Mouse (Mus musculus): ENCODE data around the gene Arl2bp.

The Arl2bp gene

DNA sequence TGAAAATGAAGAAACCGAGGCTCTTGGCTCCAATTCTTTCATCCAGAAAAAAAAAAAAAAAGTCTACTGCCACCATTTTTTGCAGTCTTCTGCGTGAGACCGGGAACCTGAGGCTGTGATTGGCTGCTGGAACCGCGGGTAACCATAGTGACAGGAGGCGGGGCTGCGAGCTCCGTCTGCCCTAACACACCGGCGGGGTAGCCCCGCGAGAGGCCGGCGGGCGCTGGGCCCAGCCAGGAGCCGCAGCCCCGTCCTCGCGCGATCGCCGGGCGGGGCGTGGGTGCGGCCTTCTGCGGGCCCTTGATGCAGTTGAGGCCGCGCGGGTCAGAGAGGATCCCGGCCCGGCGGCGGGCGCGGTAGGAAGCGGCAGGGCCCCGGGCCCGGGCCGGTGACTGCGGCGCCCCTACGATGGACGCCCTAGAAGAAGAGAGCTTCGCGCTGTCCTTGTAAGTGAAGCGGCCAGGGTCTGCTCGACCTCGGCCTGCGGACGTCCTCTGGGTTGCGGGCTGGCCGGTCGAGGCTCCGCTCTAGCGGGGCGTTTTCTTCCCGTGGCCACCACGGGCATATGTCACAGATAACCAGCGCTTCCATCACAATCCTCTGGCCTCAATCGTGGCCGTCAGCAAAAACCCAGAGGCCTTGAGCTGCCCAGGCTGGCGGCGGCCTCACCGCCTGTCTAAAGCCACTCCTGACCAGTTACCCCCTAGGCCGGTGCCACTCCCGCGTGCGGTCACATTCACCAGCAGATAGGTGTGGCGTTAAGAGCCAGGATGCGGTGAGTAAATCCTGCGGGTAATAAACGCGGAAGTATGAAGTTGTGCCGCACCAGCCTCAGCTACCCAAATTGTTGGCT lies at the start of gene Arl2bp:
TSS of gene Arl2bp (plus strand) at position 145 of the 853 bp plus-strand sequence.
- ChIA-PET CTCF (interaction anchor here (0.6 to 1.2 kb wide), 6 partner anchors 9 to 462 kb away, joined by 3 to 6 read pairs (median 4); no protein-coding TSS in a partner anchor), POLR2A (interaction anchor here (0.6 to 2.2 kb wide), 33 partner anchors 9 to 514 kb away, joined by 3 to 15 read pairs (median 3); partner anchors contain the start of genes Fam192a (in 2 of the 4), Rspry1 (in 2 of the 4), Cpne2 (in 1 of the 4) and Cx3cl1 (in 1 of the 4))

DNA sequence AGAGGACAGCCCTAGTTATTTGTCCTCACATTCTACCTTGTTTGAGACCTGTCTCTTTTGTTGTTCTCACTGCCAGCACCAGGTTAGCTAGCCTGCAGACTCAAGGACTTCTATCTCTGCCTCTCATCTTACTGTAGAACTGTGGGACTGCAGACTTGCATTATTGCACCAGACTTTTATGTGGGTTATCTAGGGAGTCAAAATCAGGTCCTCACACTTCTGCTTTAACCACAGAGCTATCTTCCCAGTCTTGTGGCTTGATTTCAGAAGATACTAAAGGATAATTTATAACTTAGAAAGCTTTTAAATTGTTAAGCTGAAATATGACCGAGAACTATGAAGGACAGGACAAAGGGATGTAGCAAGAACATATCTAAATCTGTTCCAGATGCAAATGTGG lies 41.5 kb upstream of the Arl2bp start:
- POLR2A ChIA-PET: interaction anchor here in 1 of 4 experiments (1.0 kb wide), 1 partner anchor 15 kb away, joined by 3 read pairs; no protein-coding TSS in a partner anchor
- CTCF ChIA-PET: no interaction called here

GRCm38 (mm10) chr8:94633564-94634194 lies 32.7 kb upstream of the Arl2bp start:
- CTCF ChIA-PET: no interaction called here
- POLR2A ChIA-PET: interaction anchor here in 1 of 4 experiments (1.3 kb wide), 1 partner anchor 32 kb away, joined by 3 read pairs; the partner anchor contains the start of genes Fam192a and Rspry1

DNA sequence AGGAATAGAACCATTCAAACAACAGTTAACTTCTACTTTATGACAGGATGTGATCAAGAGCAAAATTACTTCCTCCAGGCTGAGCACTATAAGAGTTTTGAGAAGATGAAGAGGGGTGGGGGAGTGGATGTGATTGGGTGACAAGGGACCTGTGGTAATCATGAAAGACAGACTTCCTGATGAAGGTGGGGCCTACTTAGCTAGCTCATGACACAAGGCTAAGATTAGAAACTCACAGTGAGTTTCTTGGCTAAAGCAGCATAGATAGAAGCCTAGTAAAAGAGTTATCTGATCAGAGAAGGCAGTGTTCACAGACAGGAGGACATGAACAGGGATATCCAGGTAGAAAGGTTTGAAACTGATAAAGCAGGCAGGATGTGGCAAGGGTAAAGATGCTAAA lies 32.2 kb upstream of the Arl2bp start:
- ChIA-PET POLR2A (interaction anchor here in 1 of 4 experiments (1.3 kb wide), 1 partner anchor 33 kb away, joined by 3 read pairs; the partner anchor contains the start of genes Fam192a and Rspry1), CTCF (no interaction called here)

- POLR2A ChIA-PET: interaction anchor here in 1 of 4 experiments (0.6 to 0.8 kb wide), 2 partner anchors 365 to 391 kb away, joined by 4 read pairs; no protein-coding TSS in a partner anchor
- CTCF ChIA-PET: no interaction called here
These were observed 25.2 kb upstream of the Arl2bp start for GRCm38 (mm10) chr8:94641183-94641582.

GRCm38 (mm10) chr8:94641938-94642337 lies 24.5 kb upstream of the Arl2bp start:
- ChIA-PET CTCF (no interaction called here), POLR2A (no interaction called here)

- ChIA-PET CTCF (no interaction called here), POLR2A (no interaction called here)
These were observed 21.2 kb upstream of the Arl2bp start for GRCm38 (mm10) chr8:94645202-94645601.

- CTCF ChIA-PET: no interaction called here
These were observed 20.2 kb upstream of the Arl2bp start for GRCm38 (mm10) chr8:94646165-94646564.

GRCm38 (mm10) chr8:94649496-94649895 lies 16.9 kb upstream of the Arl2bp start:
- POLR2A ChIA-PET: interaction anchor here in 2 of 4 experiments (0.7 to 2.3 kb wide), 2 partner anchors 11 to 17 kb away, joined by 3 to 10 read pairs; no protein-coding TSS in a partner anchor
- CTCF ChIA-PET: interaction anchor here in 2 of 4 experiments (1.0 to 1.2 kb wide), 2 partner anchors 12 to 157 kb away, joined by 3 read pairs; no protein-coding TSS in a partner anchor

More at GRCm38 (mm10) chr8:94646165-94646564, 20.2 kb upstream of the Arl2bp start:
- POLR2A ChIA-PET: interaction anchor here in 1 of 4 experiments (0.5 kb wide), 1 partner anchor 259 kb away, joined by 4 read pairs; no protein-coding TSS in a partner anchor

- CTCF ChIA-PET: interaction anchor here in 1 of 4 experiments (0.6 kb wide), 2 partner anchors 49 to 64 kb away, joined by 3 to 6 read pairs; no protein-coding TSS in a partner anchor
- POLR2A ChIA-PET: interaction anchor here in 1 of 4 experiments (0.6 kb wide), 1 partner anchor 171 kb away, joined by 3 read pairs; no protein-coding TSS in a partner anchor
These were observed 13.4 kb upstream of the Arl2bp start for GRCm38 (mm10) chr8:94652951-94653350.

- POLR2A ChIA-PET: no interaction called here
- CTCF ChIA-PET: interaction anchor here in 2 of 4 experiments (0.5 to 0.7 kb wide), 2 partner anchors 292 to 648 kb away, joined by 8 to 10 read pairs; no protein-coding TSS in a partner anchor
These were observed 11.4 kb upstream of the Arl2bp start for GRCm38 (mm10) chr8:94654994-94655393.

DNA sequence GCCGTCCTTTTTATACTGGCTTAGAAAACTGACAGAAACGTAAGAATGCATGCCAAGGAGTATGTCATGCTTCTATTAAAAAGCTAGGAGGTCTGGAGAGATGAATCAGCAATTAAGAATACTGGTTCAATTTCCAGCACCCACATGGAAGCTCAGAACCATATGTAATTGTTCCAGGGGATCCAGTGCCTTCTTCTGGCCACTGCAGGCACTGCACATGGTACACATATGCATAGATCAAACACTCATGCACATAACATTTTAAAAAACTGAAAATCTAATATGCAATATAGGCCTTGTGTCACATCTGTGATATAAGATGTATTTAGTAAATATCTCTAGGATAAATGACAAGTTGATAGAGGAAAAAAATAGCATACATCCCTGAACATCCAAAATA lies 8.4 kb upstream of the Arl2bp start:
- POLR2A ChIA-PET: interaction anchor here in 1 of 4 experiments (0.6 kb wide), 1 partner anchor 8 kb away, joined by 9 read pairs; the partner anchor contains the start of gene Arl2bp
- CTCF ChIA-PET: interaction anchor here in 2 of 4 experiments (0.5 to 1.5 kb wide), 4 partner anchors 8 to 166 kb away, joined by 3 to 15 read pairs (median 4); partner anchors contain the start of gene Arl2bp (in 1 of the 2)

GRCm38 (mm10) chr8:94660418-94660817 lies 6.0 kb upstream of the Arl2bp start:
- POLR2A ChIA-PET: interaction anchor here in 1 of 4 experiments (0.6 to 2.5 kb wide), 2 partner anchors 11 to 470 kb away, joined by 3 to 10 read pairs; no protein-coding TSS in a partner anchor
- CTCF ChIA-PET: no interaction called here

DNA sequence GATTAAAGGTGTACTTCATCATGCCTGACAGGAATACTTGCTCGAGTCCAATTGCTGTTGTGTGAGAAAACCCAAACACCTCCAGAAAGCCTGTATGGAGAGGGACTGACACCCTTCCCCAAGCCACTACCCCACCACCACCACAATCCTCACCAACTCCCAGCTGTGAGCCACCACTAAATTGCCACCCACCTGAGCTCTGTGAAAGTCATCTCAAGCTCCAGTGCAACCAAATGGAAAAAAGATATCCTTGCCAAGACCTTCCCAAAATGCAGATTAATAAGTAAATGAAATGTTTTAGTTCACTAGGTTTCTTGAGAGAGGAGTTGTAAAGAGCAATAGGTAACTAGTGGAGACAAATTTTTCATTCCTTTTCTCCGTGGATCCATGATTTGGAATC lies 1.7 kb upstream of the Arl2bp start:
- CTCF ChIA-PET: interaction anchor here in 1 of 4 experiments (0.6 kb wide), 1 partner anchor 134 kb away, joined by 3 read pairs; no protein-coding TSS in a partner anchor

DNA sequence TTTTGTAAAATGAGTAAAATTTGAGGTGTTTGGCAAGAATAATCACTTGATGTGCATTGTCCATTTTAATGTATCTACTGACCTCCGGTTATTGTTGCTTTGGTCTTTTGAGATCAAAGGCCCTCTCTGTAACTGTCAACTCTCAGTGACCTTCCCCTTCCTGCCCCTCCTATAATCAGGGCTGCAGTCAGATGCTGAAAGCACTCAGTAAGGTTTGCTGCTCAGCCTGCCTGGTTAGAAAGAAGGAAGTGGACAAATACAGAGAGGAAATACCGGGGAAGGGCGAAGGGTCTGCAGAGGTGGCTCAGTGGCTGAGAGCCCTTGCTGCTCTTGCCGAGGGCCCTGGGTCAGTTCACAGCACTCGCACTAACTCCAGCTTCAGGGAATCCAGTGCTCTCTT lies 8.0 kb downstream of the Arl2bp start:
- CTCF ChIA-PET: no interaction called here
- POLR2A ChIA-PET: interaction anchor here in 3 of 4 experiments (0.5 to 1.2 kb wide), 4 partner anchors 27 to 749 kb away, joined by 3 to 5 read pairs (median 4); no protein-coding TSS in a partner anchor

More for the DNA sequence above, 1.7 kb upstream of the Arl2bp start:
- POLR2A ChIA-PET: interaction anchor here in 1 of 4 experiments (0.6 to 1.0 kb wide), 3 partner anchors 10 to 63 kb away, joined by 3 to 4 read pairs (median 3); partner anchors contain the start of genes Fam192a and Rspry1

GRCm38 (mm10) chr8:94675923-94676322 lies 9.5 kb downstream of the Arl2bp start:
- ChIA-PET CTCF (no interaction called here), POLR2A (interaction anchor here in 2 of 4 experiments (1.3 to 1.9 kb wide), 3 partner anchors 9 to 74 kb away, joined by 4 to 7 read pairs (median 6); partner anchors contain the start of genes Arl2bp (in 2 of the 2), Fam192a (in 1 of the 2) and Rspry1 (in 1 of the 2))

DNA sequence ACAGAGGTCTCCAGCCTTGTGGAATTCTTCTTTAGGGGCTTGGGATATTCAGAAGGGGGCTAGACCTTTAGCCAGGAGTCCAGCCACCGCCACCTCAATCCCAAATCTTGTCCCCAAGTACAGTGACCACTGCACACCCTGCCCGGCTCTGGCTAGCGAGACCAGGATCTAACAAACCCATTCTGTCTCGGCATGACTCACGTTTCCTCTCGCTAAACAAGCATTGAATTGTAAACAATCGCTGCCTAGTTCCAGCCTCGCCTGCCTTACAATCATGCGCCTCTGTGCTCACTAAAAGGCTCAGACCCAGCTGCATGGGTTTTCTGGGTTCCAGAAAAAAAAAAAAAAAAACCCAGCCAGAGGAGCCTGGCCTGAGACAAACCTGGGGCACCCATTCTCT lies 12.2 kb downstream of the Arl2bp start:
- POLR2A ChIA-PET: interaction anchor here in 3 of 4 experiments (0.5 to 2.8 kb wide), 9 partner anchors 9 to 472 kb away, joined by 3 to 14 read pairs (median 3); partner anchors contain the start of genes Arl2bp (in 1 of the 3), Fam192a (in 1 of the 3), Herpud1 (in 1 of the 3) and Rspry1 (in 1 of the 3)
- CTCF ChIA-PET: interaction anchor here in 2 of 4 experiments (1.5 to 1.9 kb wide), 2 partner anchors 186 kb away, joined by 5 to 7 read pairs; no protein-coding TSS in a partner anchor

DNA sequence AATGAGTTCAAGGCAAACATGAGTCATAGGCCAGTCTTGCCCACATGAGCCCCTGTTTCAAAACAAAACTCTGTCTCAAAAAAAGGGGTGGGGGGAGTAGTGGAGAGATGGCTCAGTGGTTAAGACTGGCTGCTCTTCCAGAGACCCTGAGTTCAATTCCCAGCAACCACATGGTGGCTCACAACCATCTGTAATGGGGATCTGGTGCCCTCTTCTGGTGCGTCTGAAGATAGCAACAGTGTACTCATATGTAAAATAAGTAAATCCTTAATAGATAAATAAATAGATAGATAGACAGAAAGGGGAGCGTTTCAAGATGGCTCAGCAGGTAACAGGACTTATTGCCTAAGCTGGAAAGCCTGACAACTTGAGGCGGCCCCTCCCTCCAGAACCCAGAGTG lies 14.0 kb downstream of the Arl2bp start:
- POLR2A ChIA-PET: interaction anchor here in 1 of 4 experiments (0.8 to 0.9 kb wide), 2 partner anchors 12 to 14 kb away, joined by 3 to 4 read pairs; partner anchors contain the start of gene Arl2bp
- CTCF ChIA-PET: interaction anchor here in 3 of 4 experiments (0.7 to 1.5 kb wide), 7 partner anchors 12 to 188 kb away, joined by 3 to 7 read pairs (median 3); no protein-coding TSS in a partner anchor
